Mouse (Mus musculus): ENCODE measurements around the gene Dennd2a.

Gene Dennd2a

GRCm38 (mm10) chr6:39430722-39431121, 126.9 kb downstream of the Dennd2a start:
- no peak for TF ChIP-seq GATA4 (IDR thresholded peaks at IDR 0.05; ENCODE audit: insufficient replicate concordance, low read length)

GRCm38 (mm10) chr6:39429007-39429788, 128.5 kb downstream of the Dennd2a start:
- TF ChIP-seq GATA4 (IDR thresholded peaks at IDR 0.05; ENCODE audit: insufficient replicate concordance, low read length) = no peak

GRCm38 (mm10) chr6:39427276-39428003, 130.2 kb downstream of the Dennd2a start:
- TF ChIP-seq GATA4 (IDR thresholded peaks at IDR 0.05; ENCODE audit: insufficient replicate concordance, low read length) = no peak

GRCm38 (mm10) chr6:39426725-39427124, 130.9 kb downstream of the Dennd2a start:
- no peak for TF ChIP-seq GATA4 (IDR thresholded peaks at IDR 0.05; ENCODE audit: insufficient replicate concordance, low read length)

- TF ChIP-seq GATA4 (IDR thresholded peaks at IDR 0.05; ENCODE audit: insufficient replicate concordance, low read length) = no peak
Measured at GRCm38 (mm10) chr6:39425181-39425580, 132.5 kb downstream of the Dennd2a start.

GRCm38 (mm10) chr6:39423686-39424085, 134.0 kb downstream of the Dennd2a start:
- no peak for TF ChIP-seq GATA4 (IDR thresholded peaks at IDR 0.05; ENCODE audit: insufficient replicate concordance, low read length)

GRCm38 (mm10) chr6:39423130-39423551, 134.5 kb downstream of the Dennd2a start:
- TF ChIP-seq GATA4 (IDR thresholded peaks at IDR 0.05; ENCODE audit: insufficient replicate concordance, low read length) = no peak

GRCm38 (mm10) chr6:39420867-39421266, 136.8 kb downstream of the Dennd2a start:
- TF ChIP-seq GATA4 (IDR thresholded peaks at IDR 0.05; ENCODE audit: insufficient replicate concordance, low read length) = no peak

- TF ChIP-seq GATA4 (IDR thresholded peaks at IDR 0.05; ENCODE audit: insufficient replicate concordance, low read length) = no peak
Measured at GRCm38 (mm10) chr6:39419851-39420721, 137.6 kb downstream of the Dennd2a start, which contains the start of gene Mkrn1. Gene Mkrn1 (minus strand): TSS chr6:39420462.

GRCm38 (mm10) chr6:39419386-39419850, 138.2 kb downstream of the Dennd2a start:
- TF ChIP-seq GATA4 (IDR thresholded peaks at IDR 0.05; ENCODE audit: insufficient replicate concordance, low read length) = no peak

GRCm38 (mm10) chr6:39415762-39416161, 141.9 kb downstream of the Dennd2a start:
- no peak for TF ChIP-seq GATA4 (IDR thresholded peaks at IDR 0.05; ENCODE audit: insufficient replicate concordance, low read length)

- no peak for TF ChIP-seq GATA4 (IDR thresholded peaks at IDR 0.05; ENCODE audit: insufficient replicate concordance, low read length)
Measured at GRCm38 (mm10) chr6:39414106-39414505, 143.6 kb downstream of the Dennd2a start.

Measured in liver, adult (tissue).